ENCODE assay signal across 16 mouse cellular contexts in genomic region chr19:47222841-47223557, GRCm38 (mm10). TPM values are rescaled to one million over a fixed set of nuclear protein-coding genes. Genes with fewer than 3 reads are reported as not detected.
A peak's percentile ranks its signal among the peaks of the same experiment; 100 is the strongest.
DNase-seq lines count a peak whose midpoint lies in the region; ATAC-seq and TF ChIP-seq lines count a peak whose summit lies in the region.
"Had no signal": no experiment of that assay in that cellular context is flagged by ENCODE, and none has a peak within 500 bp of the region (broad histone marks: within the 10 kb centered on the region; RNA-seq: fewer than 3 reads in every experiment).

No protein-coding gene starts in this region.

- DNase-seq in adrenal gland, adult 2 months, result peak; percentile 68
- DNase-seq in adrenal gland, postnatal 4 days (ENCODE audit: low spot score in 2 of 2), result no peak
- no peak for DNase-seq in midbrain, embryonic 10.5 days (ENCODE audit: low spot score)
- no peak for DNase-seq in neural tube, embryonic 10.5 days (ENCODE audit: extremely low spot score, low spot score)
- DNase-seq: embryo, embryonic 11 days; kidney, postnatal 14 days; right cerebral cortex, postnatal 14 days; thymus, postnatal 14 days had no signal

- H3K36me3 ChIP-seq in intestine, embryonic 15.5 days, result no peaks in the 10 kb centered on the region
- H3K36me3 ChIP-seq in intestine, postnatal 0 days (ENCODE audit: control insufficient read depth, insufficient read depth), result no peaks in the 10 kb centered on the region
- no peaks in the 10 kb centered on the region for H3K36me3 ChIP-seq in midbrain, embryonic 13.5 days
- H3K36me3 ChIP-seq in midbrain, embryonic 10.5 days, result no peaks in the 10 kb centered on the region
- H3K36me3 ChIP-seq in forebrain, embryonic 15.5 days, result no peaks in the 10 kb centered on the region
- H3K36me3 ChIP-seq: heart, embryonic 15.5 days; liver, embryonic 15.5 days had no signal

- H3K27me3 ChIP-seq in intestine, embryonic 15.5 days (replicated peaks), result no peaks in the 10 kb centered on the region
- no peaks in the 10 kb centered on the region for H3K27me3 ChIP-seq in intestine, postnatal 0 days (replicated peaks; ENCODE audit: control insufficient read depth, insufficient read depth, low read length)
- H3K27me3 ChIP-seq in midbrain, embryonic 13.5 days, result no peaks in the 10 kb centered on the region
- H3K27me3 ChIP-seq in midbrain, embryonic 10.5 days (ENCODE audit: low read depth, poor library complexity, severe bottlenecking), result no peaks in the 10 kb centered on the region
- no peaks in the 10 kb centered on the region for H3K27me3 ChIP-seq in forebrain, embryonic 15.5 days
- H3K27me3 ChIP-seq: heart, embryonic 15.5 days; liver, embryonic 15.5 days had no signal

- H3K4me2 ChIP-seq in intestine, embryonic 15.5 days (replicated peaks), result no peak overlapping the region
- no peak overlapping the region for H3K4me2 ChIP-seq in intestine, postnatal 0 days (replicated peaks; ENCODE audit: low read depth)
- no peak overlapping the region for H3K4me2 ChIP-seq in midbrain, embryonic 13.5 days (replicated peaks)
- H3K4me2 ChIP-seq in forebrain, embryonic 15.5 days (replicated peaks), result no peak overlapping the region
- H3K4me2 ChIP-seq: heart, embryonic 15.5 days; liver, embryonic 15.5 days had no signal

- no peaks in the 10 kb centered on the region for H3K9me3 ChIP-seq in intestine, embryonic 15.5 days
- H3K9me3 ChIP-seq in intestine, postnatal 0 days (ENCODE audit: control insufficient read depth), result no peaks in the 10 kb centered on the region
- H3K9me3 ChIP-seq in midbrain, embryonic 13.5 days, result no peaks in the 10 kb centered on the region
- no peaks in the 10 kb centered on the region for H3K9me3 ChIP-seq in midbrain, embryonic 10.5 days (replicated peaks)
- no peaks in the 10 kb centered on the region for H3K9me3 ChIP-seq in forebrain, embryonic 15.5 days
- H3K9me3 ChIP-seq: heart, embryonic 15.5 days; liver, embryonic 15.5 days had no signal

- no peak overlapping the region for H3K4me3 ChIP-seq in intestine, embryonic 15.5 days (replicated peaks)
- no peak overlapping the region for H3K4me3 ChIP-seq in intestine, postnatal 0 days (ENCODE audit: low read depth, low read length)
- H3K4me3 ChIP-seq in midbrain, embryonic 13.5 days (replicated peaks), result no peak overlapping the region
- no peak overlapping the region for H3K4me3 ChIP-seq in midbrain, embryonic 10.5 days
- H3K4me3 ChIP-seq in forebrain, embryonic 15.5 days, result no peak overlapping the region
- H3K4me3 ChIP-seq: heart, embryonic 15.5 days; liver, embryonic 15.5 days had no signal

- no peak for TF ChIP-seq CTCF in intestine, postnatal 0 days (IDR thresholded peaks at IDR 0.05; ENCODE audit: low read depth)

- 0 out of 2 replicates have a peak, but pooled peaks have one; percentile 19 for ATAC-seq in intestine, embryonic 15.5 days
- ATAC-seq in intestine, postnatal 0 days, result no peak
- ATAC-seq in midbrain, embryonic 13.5 days, result no peak
- no peak for ATAC-seq in forebrain, embryonic 15.5 days (replicated peaks)
- ATAC-seq: inflammation-experienced regulatory T-cells, adult 6 months had no signal

- H3K4me1 ChIP-seq in intestine, embryonic 15.5 days (replicated peaks), result peaks cover 6% of the 10 kb centered on the region
- no peaks in the 10 kb centered on the region for H3K4me1 ChIP-seq in intestine, postnatal 0 days (replicated peaks; ENCODE audit: control insufficient read depth, insufficient read depth, low read length)
- H3K4me1 ChIP-seq in midbrain, embryonic 13.5 days (replicated peaks), result peaks cover 23% of the 10 kb centered on the region
- peaks cover 14% of the 10 kb centered on the region for H3K4me1 ChIP-seq in midbrain, embryonic 10.5 days
- no peaks in the 10 kb centered on the region for H3K4me1 ChIP-seq in forebrain, embryonic 15.5 days

- no peak overlapping the region for H3K27ac ChIP-seq in intestine, embryonic 15.5 days
- H3K27ac ChIP-seq in intestine, postnatal 0 days (ENCODE audit: low read depth, low read length), result no peak overlapping the region
- 0 out of 2 replicates have a peak overlapping the region, but pooled peaks have one; percentile 16 for H3K27ac ChIP-seq in midbrain, embryonic 13.5 days
- no peak overlapping the region for H3K27ac ChIP-seq in midbrain, embryonic 10.5 days (replicated peaks)
- no peak overlapping the region for H3K27ac ChIP-seq in forebrain, embryonic 15.5 days (replicated peaks)
- H3K27ac ChIP-seq: heart, embryonic 15.5 days; liver, embryonic 15.5 days had no signal

- 50% methylated on average over 15 of the region's 15 CpGs for WGBS in intestine, embryonic 15.5 days
- 52% methylated on average over 15 of the region's 15 CpGs for whole genome bisulfite sequencing in intestine, postnatal 0 days
- WGBS in midbrain, embryonic 13.5 days, result 79% methylated on average over 15 of the region's 15 CpGs
- whole genome bisulfite sequencing in midbrain, embryonic 10.5 days, result 81% methylated on average over 15 of the region's 15 CpGs
- WGBS in forebrain, embryonic 15.5 days, result 70% methylated on average over 15 of the region's 15 CpGs

- H3K9ac ChIP-seq in intestine, embryonic 15.5 days, result no peak overlapping the region
- no peak overlapping the region for H3K9ac ChIP-seq in intestine, postnatal 0 days (ENCODE audit: low read depth, low read length)
- H3K9ac ChIP-seq in midbrain, embryonic 13.5 days (replicated peaks), result no peak overlapping the region
- H3K9ac ChIP-seq in forebrain, embryonic 15.5 days (replicated peaks), result no peak overlapping the region
- H3K9ac ChIP-seq: heart, embryonic 15.5 days; liver, embryonic 15.5 days had no signal

RNA-seq across cellular contexts. Expression of gene Neurl1a, which starts 44.4 kb away (rescaled TPM):
- 10 to 100 TPM; 12.1 to 24.2 TPM for total RNA-seq in adrenal gland, adult 2 months (2021)
- 21.5 and 28.3 TPM in 2 replicates for polyA plus RNA-seq in adrenal gland, adult 2 months (2012; rRNA removed)
- 10 to 100 TPM; 24.8 to 27.3 TPM for total RNA-seq in adrenal gland, postnatal 4 days (2021)
- polyA plus RNA-seq in intestine, embryonic 15.5 days (2015; fragmentation: Nextera tagmentation; extraction: Ambion mirVana), result 5.4 and 6.3 TPM in 2 replicates
- 2.4 and 2.6 TPM in 2 replicates for polyA plus RNA-seq in intestine, postnatal 0 days (2015; fragmentation: Nextera tagmentation; extraction: Ambion mirVana)
- 4.6 and 5.9 TPM in 2 replicates for polyA plus RNA-seq in midbrain, embryonic 13.5 days (2015; fragmentation: Nextera tagmentation; extraction: Ambion mirVana)
- 4.4 and 5.0 TPM in 2 replicates for polyA plus RNA-seq in midbrain, embryonic 10.5 days (2016; fragmentation: Nextera tagmentation; extraction: Ambion mirVana)
- 7.2 and 7.9 TPM in 2 replicates for polyA plus RNA-seq in forebrain, embryonic 15.5 days (2015; fragmentation: Nextera tagmentation; extraction: Ambion mirVana)
- total RNA-seq: granulocyte monocyte progenitor cell, adult 5-6 weeks had no signal
